Mouse (Mus musculus) kidney, postnatal 0 days (tissue): ENCODE data around the gene Rgs6. TPM values are rescaled to one million over a fixed set of nuclear protein-coding genes. Genes with fewer than 3 reads are reported as not detected.

ENCODE experiments used
- ATAC-seq: fragments of 200-750 bp; cut with Nextera tagmentation; replicated peaks from 2 replicates; pipeline ENCODE4 v1.8.0; 2017; ENCODE audit warnings: low read depth, moderate number of reproducible peaks, moderate TSS enrichment, moderate library complexity; ENCODE audit not compliant: low FRiP score
- DNase-seq: peaks from one replicate; pipeline ENCODE4 v3.0.0-alpha.2; 2016; ENCODE audit warnings: low spot score
- H3K27ac ChIP-seq: fragments of 300-500 bp; sonication (generic); 2 replicates; pipeline ENCODE4 v1.5.1; 2014; ENCODE audit warnings: mild to moderate bottlenecking
- H3K27me3 ChIP-seq: fragments of 300-500 bp; sonication (generic); 2 replicates; pipeline ENCODE4 v1.6.1; 2014; ENCODE audit warnings: low read length, mixed read lengths; ENCODE audit not compliant: insufficient read depth
- H3K36me3 ChIP-seq: fragments of 300-500 bp; sonication (generic); 2 replicates; pipeline ENCODE4 v1.6.1; 2014; ENCODE audit warnings: low read length, mixed read lengths; ENCODE audit not compliant: insufficient read depth
- H3K4me1 ChIP-seq: fragments of 300-500 bp; sonication (generic); replicated peaks from 2 replicates; pipeline ENCODE4 v1.6.1; 2014; ENCODE audit warnings: antibody characterized with exemption, low read length, mixed read lengths; ENCODE audit not compliant: insufficient read depth
- H3K4me2 ChIP-seq: fragments of 300-500 bp; sonication (generic); 2 replicates; pipeline ENCODE4 v1.6.1; 2014; ENCODE audit warnings: mild to moderate bottlenecking, low read length, moderate library complexity, mixed read lengths
- H3K4me3 ChIP-seq: fragments of 300-500 bp; sonication (generic); replicated peaks from 2 replicates; pipeline ENCODE4 v1.5.1; 2014; ENCODE audit warnings: low read depth, low read length
- H3K9ac ChIP-seq: fragments of 300-500 bp; sonication (generic); 2 replicates; pipeline ENCODE4 v1.6.1; 2014; ENCODE audit warnings: low read depth, low read length
- H3K9me3 ChIP-seq: fragments of 300-500 bp; sonication (generic); replicated peaks from 2 replicates; pipeline ENCODE4 v1.6.1; 2016; ENCODE audit warnings: low read length, inconsistent platforms, mixed read lengths
- CTCF ChIP-seq: IDR thresholded peaks from 2 replicates; pipeline ENCODE4 v1.5.1; 2016; ENCODE audit warnings: antibody characterized with exemption, low read depth, mild to moderate bottlenecking, moderate library complexity
- WGBS: fragments of 180-500 bp; shearing (Covaris S2); extraction: QIAGEN DNeasy Blood & Tissue Kit; methylation state at CpG from one replicate; pipeline ENCODE4 v1.1.7; 2014; 5-methylcytosine and 5-hydroxymethylcytosine counted together
- polyA plus RNA-seq: library from polyadenylated mRNA; unstranded; fragments of >200 nt; fragmentation: Nextera tagmentation; extraction: Ambion mirVana; gene quantifications from 2 replicates; pipeline ENCODE4 v1.2.1, GENCODE M21; 2015

The Rgs6 gene
- polyA plus RNA-seq, 1 experiment from 2014 or later: 2.2 TPM

DNA sequence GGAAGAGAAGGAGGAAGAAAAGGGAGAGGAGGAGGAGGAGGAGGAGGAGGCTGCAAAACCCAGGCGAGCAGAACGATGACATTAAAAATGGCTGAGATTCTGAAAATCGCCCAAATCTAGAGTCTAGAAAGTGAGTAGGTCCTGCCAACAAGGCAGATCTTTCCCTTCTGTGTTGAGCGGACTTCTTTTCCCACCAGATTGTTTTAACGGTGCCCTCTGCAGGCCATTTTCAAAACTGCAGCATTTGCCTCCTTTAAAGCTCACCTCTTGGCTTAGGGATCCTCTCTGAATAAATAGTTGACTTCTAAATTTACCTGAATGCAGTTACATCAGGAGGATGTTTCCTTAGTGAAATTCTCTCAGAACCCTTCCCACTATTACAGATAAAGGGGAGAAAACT is 358.4 kb downstream of the Rgs6 start:
- no peaks in the 10 kb centered on the region for H3K9me3 ChIP-seq
- no peaks in the 10 kb centered on the region for H3K36me3 ChIP-seq
- peak; percentile 91 for DNase-seq
- H3K9ac ChIP-seq: no peak overlapping the region
- H3K27ac ChIP-seq: no peak overlapping the region
- no peak for ATAC-seq
- 3% methylated on average over 5 of the region's 5 CpGs for WGBS
- no peaks in the 10 kb centered on the region for H3K27me3 ChIP-seq
- no peak overlapping the region for H3K4me3 ChIP-seq
- H3K4me2 ChIP-seq: peak overlapping the region; percentile 31; the same call in 1 of the 2 replicates
- peak; percentile 92 for TF ChIP-seq CTCF
- H3K4me1 ChIP-seq: no peaks in the 10 kb centered on the region

GRCm38 (mm10) chr12:82961111-82961510 is 373.0 kb downstream of the Rgs6 start:
- no peaks in the 10 kb centered on the region for H3K9me3 ChIP-seq
- no peak overlapping the region for H3K9ac ChIP-seq
- ATAC-seq (no peak), DNase-seq (no peak)
- H3K4me2 ChIP-seq: no peak overlapping the region
- H3K36me3 ChIP-seq: no peaks in the 10 kb centered on the region
- WGBS: 45% methylated on average over 9 of the region's 9 CpGs
- H3K4me1 ChIP-seq: no peaks in the 10 kb centered on the region
- no peaks in the 10 kb centered on the region for H3K27me3 ChIP-seq
- no peak for TF ChIP-seq CTCF
- no peak overlapping the region for H3K4me3 ChIP-seq
- H3K27ac ChIP-seq: no peak overlapping the region

DNA sequence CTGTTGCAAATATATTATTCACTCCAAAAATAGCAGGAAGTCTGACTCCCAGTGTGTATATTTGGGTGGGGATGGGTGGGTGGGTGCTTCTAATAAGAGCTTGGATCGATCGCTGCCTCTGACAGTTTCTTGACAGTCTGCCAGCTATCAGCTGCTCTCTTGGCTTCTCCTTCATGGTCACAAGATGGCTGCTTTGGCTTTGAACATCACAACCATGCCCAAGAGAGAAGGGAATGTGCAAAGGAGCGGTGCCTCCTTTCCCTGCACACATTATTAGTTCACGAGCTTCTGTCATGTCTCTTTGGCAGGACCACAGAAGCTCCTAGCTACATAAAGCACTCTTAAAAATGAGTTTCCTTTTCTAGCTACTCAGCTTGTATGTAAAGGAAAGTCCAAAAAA is 373.8 kb downstream of the Rgs6 start:
- DNase-seq (no peak), ATAC-seq (no peak)
- H3K27ac ChIP-seq: no peak overlapping the region
- no peaks in the 10 kb centered on the region for H3K9me3 ChIP-seq
- no peaks in the 10 kb centered on the region for H3K4me1 ChIP-seq
- H3K36me3 ChIP-seq: no peaks in the 10 kb centered on the region
- H3K4me3 ChIP-seq: no peak overlapping the region
- no peaks in the 10 kb centered on the region for H3K27me3 ChIP-seq
- no peak for TF ChIP-seq CTCF
- WGBS: 74% methylated on average over 4 of the region's 4 CpGs
- H3K9ac ChIP-seq: no peak overlapping the region
- H3K4me2 ChIP-seq: no peak overlapping the region

DNA sequence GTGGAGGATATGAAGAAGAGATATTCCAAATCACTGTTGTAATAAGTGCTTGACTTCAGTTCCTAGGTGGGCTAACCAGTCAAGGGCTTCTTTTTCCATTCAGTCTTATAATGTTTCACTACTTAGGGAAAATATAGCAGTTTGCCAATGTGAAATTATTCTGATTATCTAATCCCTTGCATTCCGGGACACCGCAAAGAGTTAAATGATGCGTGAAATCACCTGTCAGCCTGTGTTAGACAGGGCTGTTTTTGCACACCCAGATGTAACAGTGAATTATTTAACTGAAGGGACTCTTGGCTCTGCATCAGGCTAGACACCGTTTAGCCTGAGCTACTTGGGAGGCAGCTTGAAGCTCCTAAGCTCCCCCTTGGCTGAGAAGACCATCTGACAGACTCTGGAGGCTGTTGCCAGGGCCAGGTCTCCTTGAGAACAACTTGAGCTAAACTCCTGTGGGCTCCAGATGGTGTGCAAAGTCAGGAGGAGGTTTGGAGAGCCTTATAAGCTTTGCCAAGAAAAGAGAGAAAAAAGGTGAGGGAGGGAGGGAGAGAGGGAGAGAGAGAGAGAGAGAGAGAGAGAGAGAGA is 382.5 kb downstream of the Rgs6 start:
- no peak overlapping the region for H3K4me3 ChIP-seq
- no peak for TF ChIP-seq CTCF
- no peak for DNase-seq
- 37% methylated on average over 4 of the region's 4 CpGs for whole genome bisulfite sequencing
- no peak overlapping the region for H3K9ac ChIP-seq
- no peaks in the 10 kb centered on the region for H3K9me3 ChIP-seq
- no peak overlapping the region for H3K27ac ChIP-seq
- no peak overlapping the region for H3K4me2 ChIP-seq
- ATAC-seq: no peak
- H3K27me3 ChIP-seq: no peaks in the 10 kb centered on the region
- no peaks in the 10 kb centered on the region for H3K4me1 ChIP-seq
- H3K36me3 ChIP-seq: no peaks in the 10 kb centered on the region

DNA sequence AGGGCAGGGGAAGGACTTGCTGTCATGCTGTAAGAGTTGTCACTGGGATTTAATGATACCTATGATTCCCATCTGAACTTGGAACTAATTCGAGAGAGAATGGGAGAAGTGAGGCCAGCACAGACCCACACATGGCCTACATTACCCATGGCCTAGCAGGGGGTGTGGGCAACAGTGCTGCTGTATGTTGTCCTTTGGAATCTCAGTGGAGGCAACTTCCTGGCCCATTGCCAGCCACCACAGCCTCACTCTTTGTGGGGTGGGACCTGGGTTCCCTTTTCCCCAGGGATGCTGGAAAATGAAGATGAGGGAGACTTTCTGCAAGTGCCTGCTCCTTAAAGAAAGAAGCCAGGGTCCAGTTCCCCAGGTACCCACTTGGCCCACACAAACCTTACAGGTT is 383.1 kb downstream of the Rgs6 start:
- Histone ChIP-seq H3K9ac (no peak overlapping the region), H3K9me3 (no peaks in the 10 kb centered on the region), H3K27me3 (no peaks in the 10 kb centered on the region), H3K36me3 (no peaks in the 10 kb centered on the region), H3K4me2 (no peak overlapping the region), H3K27ac (no peak overlapping the region), H3K4me1 (no peaks in the 10 kb centered on the region), H3K4me3 (no peak overlapping the region)
- ATAC-seq (no peak), DNase-seq (no peak)
- 71% methylated on average over 1 of the region's 1 CpGs for WGBS
- no peak for TF ChIP-seq CTCF

GRCm38 (mm10) chr12:82972661-82973060 is 384.6 kb downstream of the Rgs6 start:
- no peak for ATAC-seq
- Histone ChIP-seq H3K27ac (no peak overlapping the region), H3K4me1 (no peaks in the 10 kb centered on the region), H3K9ac (no peak overlapping the region), H3K4me3 (no peak overlapping the region), H3K9me3 (no peaks in the 10 kb centered on the region), H3K36me3 (no peaks in the 10 kb centered on the region), H3K4me2 (no peak overlapping the region), H3K27me3 (no peaks in the 10 kb centered on the region)
- no peak for TF ChIP-seq CTCF
- DNase-seq: no peak

- DNase-seq (no peak), ATAC-seq (no peak)
- Histone ChIP-seq H3K4me3 (no peak overlapping the region), H3K27me3 (no peaks in the 10 kb centered on the region), H3K4me1 (no peaks in the 10 kb centered on the region), H3K4me2 (no peak overlapping the region), H3K9ac (no peak overlapping the region), H3K9me3 (no peaks in the 10 kb centered on the region), H3K27ac (no peak overlapping the region), H3K36me3 (no peaks in the 10 kb centered on the region)
- 91% methylated on average over 3 of the region's 3 CpGs for WGBS
- TF ChIP-seq CTCF: no peak
Measured at GRCm38 (mm10) chr12:82973771-82974170, 385.7 kb downstream of the Rgs6 start.
